Mouse (Mus musculus) natural killer cell, adult 2 months (primary cell): ENCODE data around the gene Rab1b.
"Not testable (repeated sequence)": the region's sequence is repeated elsewhere in the genome, so short reads cannot be mapped to it uniquely, and the experiment has no call there.

Experiments
- DNase-seq, 2 experiments: peaks; one replicate each; pipeline ENCODE4 v3.0.0; 2022; ENCODE audit warnings: low spot score in 2 of 2

Rab1b gene

DNA sequence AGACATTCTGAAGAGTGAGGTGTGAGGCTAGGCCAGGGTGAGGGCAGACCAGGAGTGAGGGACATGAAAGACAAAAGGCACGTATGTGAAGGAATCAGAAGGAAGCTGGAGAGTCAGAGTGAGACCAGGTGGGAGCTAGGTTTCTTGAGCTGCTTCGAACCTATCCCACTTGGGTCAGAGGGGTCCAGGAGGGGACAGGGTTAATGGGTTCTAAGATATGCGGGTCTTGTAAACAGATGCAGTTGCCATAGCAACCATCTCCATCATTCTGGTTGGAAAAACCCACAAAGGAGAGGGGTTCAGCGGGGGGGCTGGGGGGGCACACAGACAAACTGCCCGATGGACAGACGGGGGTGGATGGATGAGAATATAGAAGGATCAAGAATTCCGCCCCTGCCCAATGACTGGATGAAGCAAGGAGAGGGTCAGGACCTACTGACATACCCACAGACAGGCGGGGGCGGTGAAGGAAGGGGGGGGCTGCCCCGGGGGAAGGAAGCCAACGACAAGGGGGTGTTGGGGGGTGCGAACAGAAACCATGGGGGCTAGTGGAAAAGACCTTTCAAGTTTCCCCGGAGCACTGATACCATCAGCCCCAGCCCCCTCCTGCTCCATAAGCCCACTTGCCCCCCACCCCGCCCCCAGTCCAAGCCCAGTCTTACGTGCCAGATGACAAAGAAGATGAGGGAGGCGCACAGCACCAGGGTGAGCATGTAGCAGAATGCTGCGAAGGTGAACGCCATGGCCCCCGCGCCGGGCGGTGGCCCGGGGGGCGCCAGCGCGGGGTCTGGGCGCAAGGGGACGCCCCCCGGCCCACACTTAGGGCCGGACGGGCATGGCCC, 9.1 kb downstream of the Rab1b start:
- no peak for DNase-seq

DNA sequence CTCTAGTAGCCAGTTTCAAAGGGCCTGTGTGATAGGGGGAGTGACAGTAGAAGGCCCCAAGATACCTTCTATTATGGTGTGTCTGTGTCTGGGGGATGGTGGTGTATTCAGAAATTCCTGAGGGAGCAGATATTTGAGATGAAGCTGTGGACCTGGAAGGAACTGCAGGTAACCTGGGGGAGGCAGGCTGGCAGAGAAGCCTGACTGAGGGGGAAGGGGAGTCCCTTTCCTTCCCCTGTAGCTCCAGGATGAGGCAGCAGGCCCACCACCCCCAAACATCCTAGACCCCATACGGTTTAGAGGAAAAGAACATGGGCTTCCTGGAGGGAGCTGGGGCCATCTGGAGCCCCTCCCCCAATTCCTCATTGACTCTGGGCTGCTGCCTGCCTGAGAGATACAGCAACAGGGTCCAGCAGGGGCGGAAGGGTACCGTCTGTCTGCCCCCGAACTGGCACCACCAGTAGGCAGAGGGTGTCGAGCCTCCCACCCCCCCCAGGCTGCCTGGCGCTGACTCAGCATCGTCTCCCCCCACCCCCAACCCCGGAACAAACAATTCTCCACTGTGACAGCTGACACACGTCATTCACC, 10.9 kb downstream of the Rab1b start:
- DNase-seq: no peak

DNA sequence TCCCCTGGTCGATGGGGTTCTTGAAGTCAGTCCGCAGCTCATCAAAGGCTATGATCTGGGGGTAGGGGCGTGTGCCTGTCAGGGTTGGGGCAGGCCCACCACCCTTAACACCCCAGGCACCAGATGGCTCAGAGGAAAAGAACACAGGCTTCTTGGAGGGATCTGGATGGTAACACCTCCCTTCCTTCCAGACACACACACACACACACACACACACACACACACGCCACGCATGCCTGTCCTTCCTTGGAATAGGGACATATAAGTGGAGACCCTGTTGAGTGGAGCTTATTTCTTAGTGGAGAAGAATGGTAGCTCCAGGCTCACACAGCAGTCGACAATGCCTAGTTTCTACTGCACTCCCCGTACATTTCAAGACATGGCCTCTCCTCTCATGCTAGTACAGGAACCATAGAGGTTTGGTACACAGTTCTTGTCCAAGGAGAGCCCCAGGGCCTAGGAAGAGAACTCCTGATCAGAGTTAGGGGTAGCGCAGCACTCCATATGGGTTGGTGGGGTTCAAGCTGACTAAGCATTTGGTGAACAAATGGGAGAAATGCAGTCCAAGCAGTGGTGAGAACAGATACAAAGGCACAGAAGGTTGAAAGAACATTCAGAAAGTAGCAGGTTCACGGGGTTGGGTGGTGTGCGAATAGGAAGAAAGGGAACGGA, 12.0 kb downstream of the Rab1b start:
- DNase-seq: no peak

DNA sequence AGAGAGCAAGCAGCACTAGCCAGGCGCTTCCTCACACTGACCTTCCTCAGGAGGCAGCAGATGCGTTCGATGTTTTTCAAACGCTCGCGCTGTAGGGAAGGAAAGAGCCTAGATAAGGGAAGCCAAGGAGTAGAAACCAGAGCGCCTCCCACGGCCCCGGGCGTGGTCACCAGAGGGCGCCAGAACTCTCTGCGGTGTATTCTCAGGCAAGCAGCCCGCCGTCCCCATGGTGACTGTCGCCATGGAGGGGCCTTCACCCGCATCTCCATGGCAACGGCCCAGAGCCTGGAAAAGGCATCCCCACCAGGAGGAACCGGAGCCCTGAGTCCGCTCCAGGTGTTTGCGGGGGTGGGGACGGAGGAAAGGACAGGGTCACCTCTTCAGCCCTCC, 12.6 kb downstream of the Rab1b start:
- peak; percentile 77 to 85 for DNase-seq

DNA sequence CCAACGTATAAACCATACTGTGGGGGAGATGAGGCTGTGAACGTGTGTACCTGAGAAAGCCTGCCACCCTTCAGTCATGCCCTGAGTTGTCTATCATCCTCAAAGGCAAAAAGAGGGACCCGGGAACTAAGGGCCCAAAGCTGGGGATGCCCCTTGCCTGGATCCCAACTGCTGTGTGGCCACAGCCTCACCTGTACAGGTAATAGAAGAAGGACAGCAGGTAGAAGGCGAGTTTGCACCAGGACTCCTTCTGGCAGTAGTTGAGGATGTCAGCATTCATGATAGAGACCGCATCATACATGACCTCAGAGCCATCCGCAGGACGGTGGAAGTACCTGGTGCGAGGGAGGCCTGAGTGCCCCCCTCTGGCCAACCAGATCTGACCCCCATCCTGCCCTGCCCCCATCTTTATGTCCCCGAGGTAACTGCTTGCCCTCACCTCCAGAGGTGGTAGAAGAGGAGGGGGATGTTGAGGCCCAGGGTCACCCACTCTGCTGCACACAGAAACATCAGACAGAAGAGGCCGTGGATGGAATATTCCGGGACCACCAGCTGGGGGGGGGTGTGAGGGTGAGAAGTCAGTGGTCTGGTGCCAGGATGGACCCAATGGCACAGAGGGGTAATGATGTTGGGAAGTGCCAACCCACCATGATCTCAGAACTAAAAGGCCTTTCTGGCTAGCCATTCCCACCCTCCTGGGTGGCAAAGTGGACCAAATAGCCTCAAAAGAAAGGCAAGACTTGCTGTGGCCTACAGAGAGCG, 13.2 kb downstream of the Rab1b start:
- no peak for DNase-seq

DNA sequence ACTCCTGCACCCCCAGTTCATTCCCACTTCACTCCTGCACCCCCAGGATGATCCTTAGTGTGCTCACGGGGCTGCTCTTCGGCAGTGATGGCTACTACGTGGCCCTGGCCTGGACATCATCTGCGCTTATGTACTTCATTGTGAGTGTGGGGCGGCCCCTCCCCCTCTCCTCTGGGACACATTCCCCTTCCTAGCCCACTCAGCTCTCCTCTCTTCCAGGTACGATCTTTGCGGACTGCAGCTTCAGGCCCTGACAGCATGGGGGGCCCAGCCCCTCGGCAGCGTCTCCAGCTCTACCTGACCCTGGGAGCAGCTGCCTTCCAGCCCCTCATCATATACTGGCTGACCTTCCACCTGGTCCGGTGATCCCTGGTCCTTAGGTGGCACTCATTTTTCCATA, 14.8 kb downstream of the Rab1b start:
- DNase-seq: no peak

DNA sequence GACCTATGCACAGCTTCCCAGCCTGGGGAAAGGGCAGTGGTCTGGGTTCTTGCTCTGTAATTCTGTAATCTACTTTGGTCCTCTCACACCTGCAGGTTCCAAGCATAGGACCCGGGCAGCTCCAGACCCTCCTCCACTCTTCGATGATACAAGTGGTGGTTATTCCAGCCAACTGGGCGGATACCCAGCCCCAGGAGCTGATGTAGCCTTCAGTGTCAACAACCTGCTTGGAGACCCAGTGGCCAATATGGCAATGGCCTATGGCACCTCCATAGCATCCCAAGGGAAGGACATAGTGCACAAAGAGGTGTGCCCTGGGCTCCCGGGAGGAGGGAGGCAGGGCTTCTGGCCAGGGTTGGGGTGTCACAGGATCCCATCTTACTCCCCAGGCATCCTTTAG, 17.5 kb downstream of the Rab1b start:
- no peak for DNase-seq

DNA sequence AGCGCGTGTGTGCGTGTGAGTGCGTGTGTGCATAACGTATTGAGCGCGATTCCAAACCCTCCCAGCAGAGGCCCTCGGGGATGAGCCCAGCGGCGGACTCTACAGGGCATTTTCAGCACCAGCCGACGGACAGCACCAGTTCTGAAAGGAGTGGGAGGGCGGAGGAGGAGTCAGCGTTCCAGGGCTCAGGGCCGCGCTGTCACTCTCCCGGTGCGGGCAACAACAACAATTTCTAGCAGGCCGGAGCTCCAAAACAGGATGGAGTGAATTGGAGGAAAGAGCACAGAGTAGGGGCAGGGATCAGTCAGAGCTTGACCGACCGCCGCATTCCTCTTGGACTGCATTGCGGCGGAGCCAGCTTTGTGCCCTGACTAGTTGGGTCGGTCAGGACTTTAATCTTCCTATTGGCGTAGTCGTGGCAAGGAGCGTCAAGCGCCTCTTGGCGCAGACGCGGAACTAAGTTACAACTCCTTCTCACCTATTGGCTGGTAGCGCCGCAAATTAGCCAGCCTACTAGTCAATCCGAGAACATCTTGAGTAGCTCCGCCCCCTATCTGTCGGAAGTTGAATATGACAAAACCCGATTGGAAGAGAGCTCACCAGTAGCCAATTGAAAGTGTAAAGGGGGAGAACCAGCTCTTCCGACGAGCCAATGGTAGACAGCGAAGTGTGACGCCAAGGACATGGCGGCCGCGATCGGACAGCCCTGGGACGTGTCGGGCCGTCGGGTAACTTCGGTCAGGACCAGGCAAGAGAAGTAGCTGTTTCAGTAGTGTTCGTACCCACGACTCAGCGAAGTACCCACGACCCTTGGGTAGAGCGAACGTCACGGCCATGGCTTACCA, 18.8 kb downstream of the Rab1b start, which contains the start of gene Yif1a:
Gene Yif1a (plus strand): TSS at position 655 of the 845 bp plus-strand sequence.
- DNase-seq: peak; percentile 94

DNA sequence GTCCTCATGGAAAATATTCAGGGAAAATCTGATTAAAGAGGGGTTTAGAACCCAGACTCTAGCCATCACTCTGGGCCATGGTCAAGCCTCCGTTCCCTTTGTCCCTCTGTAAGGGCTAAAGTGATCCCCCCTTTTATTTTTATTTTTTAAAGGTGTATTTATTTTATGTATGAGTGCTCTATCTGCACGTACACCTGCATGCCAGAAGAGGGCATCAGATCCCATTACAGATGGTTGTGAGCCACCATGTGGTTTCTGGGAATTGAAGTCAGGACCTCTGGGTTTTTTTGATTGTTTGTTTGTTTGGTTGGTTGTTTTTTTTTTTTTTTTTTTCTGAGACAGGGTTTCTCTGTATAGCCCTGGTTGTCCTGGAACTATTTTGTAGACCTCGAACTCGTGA, 20.3 kb downstream of the Rab1b start:
- DNase-seq: not testable (repeated sequence)

DNA sequence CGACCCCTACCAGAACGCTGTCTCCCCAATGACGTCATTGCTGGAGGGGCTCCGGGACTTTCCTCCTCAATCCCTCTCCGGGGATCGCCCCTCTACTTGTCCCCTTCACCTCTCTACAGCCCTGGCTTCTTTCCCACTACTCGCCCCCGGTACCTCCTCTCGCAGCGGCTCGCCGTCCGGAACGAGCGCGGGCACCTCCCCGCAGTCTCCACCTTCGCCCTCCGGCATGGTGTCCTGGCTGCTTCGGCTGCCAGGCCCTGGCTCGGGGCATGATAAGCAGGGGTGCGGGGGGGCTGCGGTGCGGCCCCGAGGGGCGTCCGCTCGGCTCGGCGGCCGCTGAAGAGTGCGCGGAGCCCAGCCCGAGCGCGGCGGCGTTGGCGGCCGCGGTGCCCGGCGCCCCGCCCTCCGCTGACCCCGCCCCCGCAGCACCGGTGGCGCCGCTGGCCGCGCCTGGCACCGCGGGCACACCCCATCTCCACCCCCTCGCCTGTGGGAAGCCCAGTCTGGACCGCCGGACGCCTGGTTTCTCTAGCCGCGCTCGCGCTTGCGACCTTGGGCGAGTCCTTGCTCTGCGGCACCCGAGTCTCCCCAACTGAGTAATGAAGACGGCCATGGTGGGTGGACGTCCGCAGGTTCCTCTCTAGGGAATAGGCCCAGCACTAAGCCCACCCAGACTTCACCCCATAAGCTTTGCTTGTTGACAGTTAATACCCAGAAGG, 21.6 kb downstream of the Rab1b start, which contains the start of gene Tmem151a:
Gene Tmem151a (minus strand): TSS at position 387 of the 719 bp plus-strand sequence.
- DNase-seq: peak; percentile 31 to 35

DNA sequence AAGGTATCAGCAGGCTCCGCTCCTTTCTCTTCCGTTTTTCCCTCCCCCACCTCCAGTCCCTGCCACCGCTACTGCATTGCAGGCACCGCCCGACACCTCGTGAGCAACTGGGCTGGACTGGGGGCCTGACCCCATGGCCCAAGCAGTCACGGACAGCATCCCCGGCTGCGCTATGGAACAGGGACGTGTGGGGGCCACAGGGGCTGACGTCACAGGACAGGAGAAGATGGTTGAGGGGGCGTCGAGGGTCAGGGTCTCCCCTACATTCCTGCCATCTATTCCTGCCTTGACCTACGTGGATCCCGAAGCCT, 22.1 kb downstream of the Rab1b start:
- peak in 1 of 2 experiments; percentile 32 for DNase-seq

DNA sequence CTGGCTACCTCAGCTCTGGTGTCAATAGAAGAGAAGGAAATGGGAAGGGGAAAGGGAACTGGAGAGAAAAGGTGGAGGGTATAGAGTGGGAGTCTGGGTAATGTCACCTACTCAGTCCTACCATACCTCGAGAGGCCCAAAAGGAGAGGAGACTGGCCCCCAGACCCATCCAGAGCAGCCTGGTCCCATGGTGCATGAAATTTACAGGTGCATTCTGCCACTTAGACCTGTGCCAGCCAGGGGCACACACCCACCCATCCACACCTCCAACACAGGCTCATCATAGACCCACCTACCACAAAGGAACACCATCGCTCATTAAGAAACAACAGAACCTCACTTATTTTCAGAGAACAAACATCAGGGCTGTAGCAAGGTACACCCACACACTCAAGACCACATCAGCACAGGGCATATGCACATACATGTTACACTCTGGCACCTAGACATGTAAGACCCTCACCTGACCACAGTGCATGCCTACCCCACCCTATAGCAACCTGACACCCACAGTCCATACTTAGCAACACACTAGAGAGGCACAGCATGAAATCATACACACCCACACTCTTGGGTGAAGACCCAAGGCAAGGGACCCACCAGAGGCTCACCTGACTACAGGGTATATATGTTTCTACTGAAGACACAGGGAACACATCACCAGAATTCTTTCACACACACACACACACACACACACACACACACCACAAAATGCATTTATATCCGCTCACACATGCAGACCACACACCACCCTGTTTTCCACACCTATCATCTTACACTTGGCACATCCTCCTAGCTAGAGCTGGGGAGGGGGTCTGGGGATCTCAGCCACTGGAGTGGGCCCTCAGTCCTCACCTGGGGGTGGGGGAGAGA, 22.7 kb downstream of the Rab1b start:
- peak; percentile 42 to 60 for DNase-seq

DNA sequence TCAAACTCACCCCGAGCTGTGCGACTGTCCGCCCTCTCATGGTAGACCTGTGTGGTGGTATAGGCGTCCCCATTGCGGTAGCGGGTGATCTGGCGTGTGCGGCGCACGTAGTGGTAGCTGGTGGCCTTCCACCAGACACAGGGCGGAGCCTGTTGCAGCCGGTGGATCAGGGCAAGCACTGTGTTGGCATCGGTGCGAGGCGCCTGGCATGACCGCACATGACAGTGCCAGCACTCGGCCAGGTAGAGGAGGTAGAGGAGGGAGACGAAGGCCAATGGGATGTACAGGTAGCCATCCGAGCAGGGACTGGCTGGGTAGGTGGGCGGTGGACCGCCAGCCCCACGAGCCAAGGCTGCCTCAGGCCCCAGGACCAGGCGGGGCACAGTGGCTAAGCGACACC, 24.3 kb downstream of the Rab1b start:
- no peak for DNase-seq

DNA sequence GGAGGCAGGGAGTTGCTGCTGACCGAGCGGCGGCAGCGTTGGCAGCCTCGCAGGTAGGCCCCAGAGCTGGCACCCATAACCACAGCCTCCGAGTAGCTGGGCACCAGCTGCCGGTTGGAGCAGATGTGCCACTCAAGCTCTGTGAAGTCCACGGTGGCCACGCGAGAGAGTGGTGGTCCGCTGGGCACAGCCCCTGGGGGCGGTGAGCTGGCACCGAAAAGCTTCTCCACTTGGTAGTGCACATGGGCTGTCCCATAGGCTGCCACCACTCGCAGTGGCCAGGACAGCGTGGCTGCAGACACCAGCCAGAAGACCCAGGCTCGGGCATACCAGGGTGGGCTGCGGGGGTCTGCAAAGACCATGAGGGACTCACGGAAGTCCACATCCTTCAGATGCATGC, 24.9 kb downstream of the Rab1b start:
- no peak for DNase-seq

DNA sequence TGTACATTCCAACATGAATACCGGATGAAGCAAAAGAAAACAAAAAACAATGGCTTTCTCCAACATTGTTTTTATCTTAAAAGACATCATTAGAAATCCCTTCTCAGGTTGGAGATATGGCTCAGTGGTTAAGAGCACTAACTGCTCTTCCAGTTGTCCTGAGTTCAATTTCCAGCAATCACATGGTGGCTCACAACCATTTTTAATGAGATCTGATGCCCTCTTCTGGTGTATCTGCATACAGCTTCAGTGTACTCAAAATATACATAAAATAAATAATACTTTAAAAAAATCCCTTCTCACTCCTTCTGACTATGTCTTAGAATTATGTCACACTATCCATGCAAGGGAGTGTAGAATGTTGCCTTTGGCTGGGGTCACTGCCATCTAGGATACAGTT, 27.6 kb downstream of the Rab1b start:
- no peak for DNase-seq

DNA sequence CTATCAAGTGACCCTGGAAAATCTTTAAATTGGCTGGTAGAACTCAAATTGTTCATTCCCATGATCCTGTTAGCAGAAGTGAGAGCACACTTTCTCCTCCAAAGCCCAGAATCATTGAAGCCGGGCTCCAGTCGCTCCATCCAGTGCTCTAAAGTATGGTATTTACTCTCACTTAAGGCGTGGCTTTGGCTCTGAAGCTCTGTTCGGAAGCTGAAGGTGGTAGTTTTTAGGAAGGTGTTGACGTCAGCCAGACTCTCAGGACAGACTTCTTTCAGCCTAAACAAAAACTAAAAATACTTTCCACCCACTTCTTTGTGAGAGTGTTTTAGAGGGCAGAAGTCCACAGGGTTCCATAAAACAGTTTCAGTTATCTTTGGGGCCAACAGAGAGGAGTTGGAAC, 33.4 kb downstream of the Rab1b start:
- no peak for DNase-seq

DNA sequence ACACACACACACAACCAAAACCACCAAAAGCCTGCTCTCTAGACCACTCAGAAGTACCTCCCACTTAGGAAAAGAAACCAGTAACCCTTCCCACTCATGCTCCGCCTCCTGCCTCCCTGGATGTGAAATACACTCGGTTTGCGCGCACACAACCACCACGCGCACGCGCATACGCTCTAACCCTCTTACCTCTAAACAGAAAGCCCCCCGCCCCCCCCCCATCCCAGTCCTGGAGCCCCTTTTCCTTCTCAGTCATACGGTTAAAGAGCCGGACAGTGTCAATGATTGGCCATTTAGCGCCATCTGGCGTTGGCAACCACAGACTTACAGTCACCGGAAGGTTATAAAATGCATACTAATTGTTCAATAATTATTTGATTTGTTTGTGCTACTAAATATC, 33.8 kb downstream of the Rab1b start:
- DNase-seq: peak in 1 of 2 experiments; percentile 34

DNA sequence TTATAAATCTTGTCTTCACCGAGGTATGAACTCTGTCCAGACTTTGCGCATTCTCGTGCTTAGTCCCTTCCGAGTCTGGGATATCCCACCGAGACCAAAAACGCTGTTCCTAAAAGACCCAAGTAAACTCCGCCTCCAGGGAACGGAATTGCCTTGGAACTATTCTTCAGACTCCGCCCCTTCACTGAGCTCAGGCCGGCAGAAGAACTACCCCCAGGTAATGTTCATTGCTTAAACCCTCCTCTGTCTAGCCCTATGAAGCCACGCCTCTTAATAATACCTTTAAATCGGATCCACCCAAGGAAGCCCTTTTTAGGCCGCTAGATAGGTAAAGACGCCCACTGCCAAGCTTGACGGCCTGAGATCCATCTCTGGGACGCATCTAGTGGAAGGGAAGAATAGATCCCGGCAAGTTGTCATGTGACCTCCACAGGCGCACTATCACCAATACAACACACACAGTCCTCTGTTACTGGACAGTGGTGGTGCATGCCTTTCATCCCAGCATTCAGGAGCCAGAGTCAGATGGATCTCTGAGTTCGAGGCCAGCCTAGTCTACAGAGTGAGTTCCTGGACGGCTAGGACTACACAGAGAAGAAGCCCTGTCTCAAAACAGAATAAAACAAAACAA, 34.4 kb downstream of the Rab1b start:
- no peak for DNase-seq
